Mouse (Mus musculus): ENCODE measurements around the gene Inka1.
A peak's percentile ranks its signal among the peaks of the same experiment; 100 is the strongest.

Inka1 gene

GRCm38 (mm10) chr9:107984052-107984753 is 1.5 kb downstream of the Inka1 start:
- no peak for DNase-seq (ENCODE audit: extremely low read depth, low read depth)

GRCm38 (mm10) chr9:107983421-107983890 is 2.2 kb downstream of the Inka1 start:
- no peak for DNase-seq (ENCODE audit: extremely low read depth, low read depth)

- peak; percentile 98 for DNase-seq (ENCODE audit: extremely low read depth, low read depth)
These were observed 2.9 kb downstream of the Inka1 start, which contains the start of gene Gm20661 for GRCm38 (mm10) chr9:107982681-107983346. Gene Gm20661 (plus strand): TSS chr9:107983058.

GRCm38 (mm10) chr9:107981684-107982605 is 3.7 kb downstream of the Inka1 start:
- no peak for DNase-seq (ENCODE audit: extremely low read depth, low read depth)

GRCm38 (mm10) chr9:107978815-107979214 is 6.9 kb downstream of the Inka1 start:
- DNase-seq (ENCODE audit: extremely low read depth, low read depth) = no peak

- peak; percentile 98 for DNase-seq (ENCODE audit: extremely low read depth, low read depth)
These were observed 10.0 kb downstream of the Inka1 start, which contains the start of gene Uba7 for GRCm38 (mm10) chr9:107975399-107976386. Gene Uba7 (plus strand): TSS chr9:107975505.

GRCm38 (mm10) chr9:107974491-107975171 is 11.0 kb downstream of the Inka1 start:
- DNase-seq (ENCODE audit: extremely low read depth, low read depth) = peak; percentile 90

GRCm38 (mm10) chr9:107971690-107972541 is 13.8 kb downstream of the Inka1 start:
- peak; percentile 99 for DNase-seq (ENCODE audit: extremely low read depth, low read depth)

- no peak for DNase-seq (ENCODE audit: extremely low read depth, low read depth)
These were observed 15.4 kb downstream of the Inka1 start for GRCm38 (mm10) chr9:107970311-107970710.

- no peak for DNase-seq (ENCODE audit: extremely low read depth, low read depth)
These were observed 17.1 kb downstream of the Inka1 start for GRCm38 (mm10) chr9:107968531-107968930.

GRCm38 (mm10) chr9:107967437-107967836 is 18.2 kb downstream of the Inka1 start:
- DNase-seq (ENCODE audit: extremely low read depth, low read depth) = no peak

GRCm38 (mm10) chr9:107966676-107967075 is 19.0 kb downstream of the Inka1 start:
- no peak for DNase-seq (ENCODE audit: extremely low read depth, low read depth)

- DNase-seq (ENCODE audit: extremely low read depth, low read depth) = no peak
These were observed 21.0 kb downstream of the Inka1 start for GRCm38 (mm10) chr9:107964681-107965080.

- peak; percentile 51 for DNase-seq (ENCODE audit: extremely low read depth, low read depth)
These were observed 22.0 kb downstream of the Inka1 start for GRCm38 (mm10) chr9:107963700-107964099.

- DNase-seq (ENCODE audit: extremely low read depth, low read depth) = no peak
These were observed 22.8 kb downstream of the Inka1 start for GRCm38 (mm10) chr9:107962916-107963315.

GRCm38 (mm10) chr9:107961881-107962280 is 23.8 kb downstream of the Inka1 start:
- no peak for DNase-seq (ENCODE audit: extremely low read depth, low read depth)

GRCm38 (mm10) chr9:107961351-107961762 is 24.3 kb downstream of the Inka1 start:
- DNase-seq (ENCODE audit: extremely low read depth, low read depth) = no peak

- no peak for DNase-seq (ENCODE audit: extremely low read depth, low read depth)
These were observed 24.8 kb downstream of the Inka1 start for GRCm38 (mm10) chr9:107960928-107961327.

GRCm38 (mm10) chr9:107959896-107960295 is 25.8 kb downstream of the Inka1 start:
- DNase-seq (ENCODE audit: extremely low read depth, low read depth) = no peak
